Mouse (Mus musculus) megakaryocyte, embryonic 14.5 days (primary cell): ENCODE measurements at regions not wholly inside any gene's neighbourhood (a gene's known extent, or its start where the extent isn't known, plus 50 kb on each side); places are given as distances from the start of the nearest gene placed in this dataset.

Source experiments
- FLI1 ChIP-seq: IDR thresholded peaks from 2 replicates; pipeline ENCODE4 v1.6.1; 2012; ENCODE audit warnings: low read length, inconsistent platforms, mixed read lengths
- GATA1 ChIP-seq: IDR thresholded peaks from 3 replicates; pipeline ENCODE4 v1.6.1; 2012; ENCODE audit warnings: mixed read lengths, low read length, inconsistent platforms, borderline replicate concordance

GRCm38 (mm10) chr5:80799777-80800176 lies 220.2 kb upstream of the Adgrl3 start:
- TF ChIP-seq FLI1: no peak
- TF ChIP-seq GATA1: no peak
